Mouse (Mus musculus) activated CD4-positive, CD25-positive, alpha-beta regulatory T cell, adult 4 months (primary cell): ENCODE results near the gene Agpat3. TPM values are rescaled to one million over a fixed set of nuclear protein-coding genes. Genes with fewer than 3 reads are reported as not detected.

Source experiments
- ATAC-seq: one replicate; pipeline ENCODE4 v1.8.0; 2017
- polyA plus RNA-seq, 2 experiments: library from polyadenylated mRNA; unstranded; fragments of 100-300 nt; shearing (Covaris generic); gene quantifications; one replicate each; pipeline ENCODE4 v1.2.1; 2017

Agpat3 gene
- polyA plus RNA-seq, 2 experiments from 2014 or later, result 88.9 to 102 TPM

DNA sequence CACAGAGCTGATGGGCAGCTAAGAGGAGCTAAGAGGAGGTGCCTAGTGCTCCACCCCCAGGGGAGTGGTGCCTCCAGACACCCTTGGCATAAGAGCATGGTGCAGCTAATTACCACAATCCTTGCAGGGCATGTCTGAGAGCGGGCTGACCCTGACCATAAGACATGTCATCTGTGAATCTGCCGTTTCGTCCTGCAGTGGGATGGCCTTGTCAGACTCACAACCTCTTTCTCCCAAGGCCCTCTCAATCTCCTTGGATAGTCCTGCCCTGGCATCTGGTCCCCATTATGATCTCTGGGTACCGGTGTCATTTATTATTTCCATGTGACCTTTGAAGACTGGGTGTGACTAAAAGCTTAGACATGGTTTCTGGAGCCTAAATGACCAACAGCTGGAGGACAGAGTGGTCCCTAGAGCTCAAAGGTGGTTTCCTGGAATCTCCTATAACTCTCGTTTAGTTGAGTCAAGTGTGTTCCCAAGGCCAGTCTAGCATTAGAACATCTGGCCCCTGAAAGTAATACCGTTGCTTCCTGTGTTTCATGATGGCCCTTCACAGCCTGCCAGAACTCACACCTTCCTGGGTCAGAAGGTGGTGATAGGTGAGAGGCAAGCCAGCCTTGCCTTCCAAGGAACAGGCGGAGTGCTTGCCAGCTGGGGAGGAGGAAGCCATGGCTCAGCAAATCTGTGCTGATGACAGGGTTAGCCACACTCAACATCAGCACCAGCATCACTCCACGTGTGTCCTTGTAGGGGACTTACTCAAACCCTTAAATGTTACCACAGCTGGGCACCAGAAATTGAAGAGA is 61.4 kb downstream of the Agpat3 start:
- ATAC-seq, result no peak

DNA sequence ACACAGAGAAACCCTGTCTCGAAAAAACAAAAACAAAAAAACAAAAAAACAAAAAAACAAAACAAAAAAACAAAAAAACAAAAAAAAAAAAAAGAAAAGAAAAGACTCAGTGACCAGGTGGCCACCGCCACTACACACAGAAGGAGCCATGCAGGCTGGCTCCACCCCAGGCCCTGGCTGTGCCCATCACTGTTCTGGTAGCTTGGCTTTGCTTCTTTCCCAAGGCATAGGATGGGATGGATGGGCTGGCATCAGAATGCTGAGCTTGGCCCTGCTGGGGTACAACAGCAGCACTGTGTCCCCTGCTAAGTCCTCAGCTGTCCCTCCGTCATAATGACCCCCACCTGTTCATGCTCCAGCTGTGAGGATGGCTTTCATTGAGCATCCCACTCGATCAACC is 63.4 kb downstream of the Agpat3 start:
- no peak for ATAC-seq

DNA sequence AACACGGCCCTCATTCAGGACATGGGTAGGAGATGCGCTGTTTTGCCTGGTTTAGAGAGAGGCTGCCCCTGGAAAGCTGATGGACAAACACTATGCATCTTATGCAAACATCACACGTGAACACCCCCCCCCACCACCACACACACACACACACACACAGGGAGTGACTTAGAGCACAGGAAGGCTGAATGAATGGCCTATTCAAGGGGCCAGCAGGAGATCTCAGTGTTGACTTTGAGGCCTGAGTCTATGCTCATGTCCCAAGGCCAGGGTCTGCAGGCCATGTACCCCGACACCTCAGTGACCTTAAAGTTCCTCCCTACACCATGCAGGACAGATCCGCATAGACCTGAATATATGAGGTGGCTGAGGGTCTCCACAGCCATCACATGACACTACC is 64.2 kb downstream of the Agpat3 start:
- ATAC-seq, result no peak

DNA sequence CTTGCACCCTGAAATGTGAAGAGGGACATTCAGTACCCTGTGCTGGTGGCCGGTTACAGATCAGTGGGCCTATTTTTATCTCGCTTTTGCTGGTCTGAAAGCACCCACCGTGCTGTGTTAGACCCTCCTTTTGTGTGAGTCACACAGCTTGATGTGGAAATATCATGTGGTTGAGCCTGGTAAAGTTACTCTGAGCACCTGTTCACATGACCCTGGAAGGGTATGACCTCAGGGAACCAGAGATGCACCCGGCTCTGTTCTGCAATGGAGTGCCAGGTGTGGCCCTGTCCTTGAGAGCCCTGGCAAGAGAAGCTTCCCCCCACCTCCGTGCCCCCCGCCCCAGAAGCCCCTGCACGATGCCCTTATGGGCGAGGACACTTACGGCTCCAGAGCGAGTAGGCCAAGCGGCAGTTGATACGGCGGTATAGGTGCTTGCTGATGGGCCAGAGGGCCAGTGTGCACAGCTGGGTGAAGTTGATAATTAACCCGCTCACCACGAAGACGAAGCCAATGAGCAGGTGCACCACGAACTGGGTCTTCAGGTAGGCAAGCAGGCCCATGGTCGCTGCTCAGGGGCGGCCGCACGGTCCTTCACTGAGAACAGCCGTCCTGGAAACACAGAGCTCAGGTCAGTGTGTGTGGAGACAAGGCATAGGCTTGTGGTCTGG is 64.7 kb downstream of the Agpat3 start:
- no peak for ATAC-seq

DNA sequence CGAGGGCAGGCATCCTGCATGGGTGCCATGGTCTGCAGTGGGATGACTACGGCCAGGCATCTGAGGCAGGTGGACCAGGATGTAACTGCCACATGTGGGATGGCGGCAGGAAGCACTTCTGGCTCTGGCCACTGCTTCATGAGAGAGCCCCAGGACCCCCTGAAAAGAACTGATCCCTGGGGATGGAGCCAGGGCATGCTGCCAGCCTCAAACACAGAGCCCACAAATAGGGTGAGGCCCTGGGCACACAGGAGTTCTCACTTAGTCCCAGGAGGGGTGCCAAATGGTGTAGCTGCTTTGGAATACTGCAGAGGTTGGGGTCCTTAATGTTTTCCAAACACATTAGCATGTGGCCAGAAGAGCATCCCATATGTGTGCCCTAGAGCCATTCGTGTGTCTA is 66.3 kb downstream of the Agpat3 start:
- ATAC-seq, result no peak

DNA sequence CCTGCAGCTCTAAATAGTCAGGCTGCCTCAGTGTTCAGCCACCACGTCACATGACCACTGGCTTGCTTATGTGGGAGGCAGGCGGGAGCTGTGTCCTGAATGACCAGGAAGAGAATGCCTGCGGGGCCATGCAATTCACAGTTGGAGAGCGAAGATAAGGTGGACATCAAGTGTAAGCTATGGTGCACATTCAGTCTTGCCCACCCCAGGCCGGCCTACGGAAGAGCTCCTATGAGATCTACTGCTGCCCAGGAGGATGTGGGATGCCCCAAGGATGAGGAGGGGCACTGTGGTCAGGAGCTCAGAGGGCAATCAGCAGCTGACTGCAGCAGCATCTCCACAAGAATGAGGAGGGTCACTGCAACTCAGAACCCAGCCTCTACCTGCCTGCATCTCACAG is 66.9 kb downstream of the Agpat3 start:
- ATAC-seq, result no peak

DNA sequence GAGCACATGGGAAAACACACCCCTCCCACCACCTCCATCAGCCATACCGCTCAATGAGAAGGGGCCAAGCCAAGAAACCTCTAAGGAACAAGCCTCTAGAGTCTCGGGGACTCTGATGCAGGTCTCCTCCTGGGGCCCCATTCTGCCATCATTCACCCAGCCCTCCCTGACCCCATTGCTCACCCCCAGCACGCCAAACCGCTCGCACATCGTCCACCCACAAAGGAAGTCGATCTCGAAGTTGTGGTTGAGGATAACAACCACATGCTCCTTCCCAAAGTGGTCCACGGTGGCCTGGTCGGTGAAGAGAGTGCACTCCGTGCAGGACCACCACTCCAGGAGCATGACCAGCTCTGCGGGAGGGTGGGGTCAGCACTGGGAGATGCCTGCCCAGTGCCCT is 67.5 kb downstream of the Agpat3 start:
- ATAC-seq, result no peak

DNA sequence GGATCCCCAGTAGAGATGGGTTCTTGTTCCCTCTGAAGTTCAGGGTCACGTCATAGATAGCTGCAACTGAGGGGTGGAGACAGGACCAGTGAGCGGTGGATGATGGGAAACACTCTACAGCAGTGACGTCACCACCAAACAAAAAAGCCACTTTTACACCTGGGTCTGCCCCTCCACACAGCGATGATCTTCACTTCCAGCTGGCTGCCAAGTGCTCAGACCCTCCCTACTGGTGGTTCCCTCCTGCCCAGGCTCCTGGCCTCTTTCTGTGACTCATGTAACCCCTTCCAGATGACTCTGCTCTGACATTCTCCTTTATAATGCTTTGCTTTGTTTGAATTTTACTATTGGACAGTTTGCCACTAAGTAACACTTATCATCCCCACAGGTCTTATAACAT is 69.9 kb downstream of the Agpat3 start:
- no peak for ATAC-seq

DNA sequence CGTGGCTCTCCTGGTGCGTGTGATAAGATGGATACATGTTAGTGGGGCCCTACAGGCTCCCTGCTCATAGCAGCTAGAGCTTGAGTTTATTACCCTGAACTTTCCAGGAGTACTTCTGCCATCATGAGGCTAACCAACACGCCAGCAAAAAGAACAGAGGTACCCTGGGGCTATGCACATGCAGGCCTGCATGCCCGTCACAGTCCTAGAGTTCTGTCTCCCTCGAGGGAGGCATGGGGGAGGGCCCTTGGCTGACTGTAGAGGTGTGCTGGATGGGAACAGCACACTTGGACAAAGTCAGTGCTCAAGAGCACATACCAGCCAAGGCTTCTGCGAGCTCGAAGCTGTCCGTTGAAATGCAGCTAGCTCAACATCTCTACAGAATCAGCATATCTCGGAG is 71.8 kb downstream of the Agpat3 start:
- ATAC-seq, result no peak

DNA sequence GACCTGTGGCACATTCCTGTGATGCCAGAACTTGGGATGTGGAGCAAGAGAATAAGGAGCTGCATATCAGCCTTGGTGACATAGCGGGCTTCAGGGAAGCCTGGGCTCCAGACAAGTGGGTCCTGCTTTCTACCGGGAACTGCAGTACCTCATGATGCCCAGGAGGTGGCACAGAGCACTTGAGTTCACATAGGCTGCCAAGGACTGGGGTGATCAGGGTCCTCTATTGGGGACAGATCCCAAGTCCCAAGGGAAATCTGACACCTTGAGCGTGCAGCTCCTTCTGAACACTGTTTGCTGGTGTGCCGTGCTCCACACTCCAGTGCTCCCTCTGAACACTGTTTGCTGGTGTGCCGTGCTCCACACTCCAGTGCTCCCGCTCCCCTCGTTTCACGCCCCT is 73.1 kb downstream of the Agpat3 start:
- ATAC-seq, result peak; percentile 58

DNA sequence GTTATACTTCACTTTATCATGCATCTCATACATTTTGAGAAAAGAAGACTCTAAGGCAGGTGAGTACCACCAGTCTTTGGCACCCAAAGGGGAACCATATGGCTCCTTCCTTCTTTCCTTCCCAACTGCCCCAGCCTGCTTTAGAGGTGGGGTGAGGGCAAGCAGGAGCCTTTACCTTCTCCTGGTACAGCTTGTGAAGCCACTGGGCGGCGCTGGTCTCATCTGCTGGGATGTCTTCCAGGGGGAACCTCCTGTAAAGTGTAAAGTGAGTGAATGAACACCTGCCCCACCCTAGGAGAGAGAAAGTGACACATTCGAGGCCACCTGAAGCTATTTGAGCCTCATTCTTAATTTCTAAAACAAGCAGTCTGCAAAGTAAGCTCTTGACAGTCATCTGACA is 74.5 kb downstream of the Agpat3 start:
- ATAC-seq, result no peak

DNA sequence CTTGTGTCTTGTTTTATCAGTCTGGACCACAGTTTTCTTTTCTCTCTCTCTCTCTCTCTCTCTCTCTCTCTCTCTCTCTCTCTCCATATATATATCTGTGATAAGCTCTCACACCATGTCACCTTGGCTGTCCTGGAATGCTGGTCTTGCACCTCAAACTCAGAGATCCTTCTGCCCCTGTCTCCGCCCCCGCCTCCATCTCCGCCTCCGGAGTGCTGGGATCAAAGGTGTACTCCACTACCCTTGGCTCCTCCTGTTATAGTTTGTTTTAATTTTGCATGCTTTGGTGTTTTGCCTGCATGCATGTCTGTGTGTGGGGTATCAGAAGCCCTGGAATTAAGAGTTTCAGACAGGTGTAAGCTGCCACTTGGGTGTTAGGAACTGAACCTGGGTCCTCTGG is 76.0 kb downstream of the Agpat3 start:
- ATAC-seq, result no peak

DNA sequence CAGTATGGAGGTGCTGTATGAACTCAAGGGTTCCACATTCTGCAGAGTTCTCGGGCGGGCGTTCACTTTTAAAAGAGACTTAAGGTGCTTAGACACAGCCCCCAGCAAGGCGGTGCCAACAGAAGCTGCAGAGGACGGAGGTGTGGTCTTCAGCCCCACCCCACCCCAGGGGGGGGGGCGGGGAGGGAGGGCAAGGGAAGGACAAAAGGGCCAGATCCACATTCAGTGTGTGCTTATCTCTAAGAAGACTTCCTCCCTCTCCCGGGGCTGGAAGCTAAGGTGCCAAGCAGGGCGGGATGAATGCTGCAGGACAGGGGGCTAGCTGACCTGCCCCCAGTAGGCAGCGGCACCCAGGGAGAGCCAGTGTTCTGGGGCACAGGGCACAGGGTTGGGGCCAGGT is 79.4 kb downstream of the Agpat3 start:
- ATAC-seq, result no peak

DNA sequence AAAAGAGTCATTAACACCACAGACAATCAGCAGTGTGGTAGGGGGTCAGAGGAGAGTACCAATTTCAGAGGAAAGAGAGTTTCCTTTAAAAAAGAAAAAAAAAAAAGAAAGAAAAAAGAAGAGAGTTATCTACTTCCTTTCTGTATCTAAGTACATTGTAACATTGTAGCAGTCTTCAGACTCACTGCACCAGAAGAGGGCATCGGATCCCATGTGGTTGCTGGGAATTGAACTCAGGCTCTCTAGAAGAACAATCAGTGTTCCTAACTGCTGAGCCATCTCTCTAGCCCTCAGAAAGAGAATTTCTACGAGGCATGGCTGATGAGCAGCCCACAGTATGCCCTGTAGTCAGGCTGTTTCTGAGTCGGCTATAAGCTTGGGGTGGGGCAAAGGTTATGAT is 86.4 kb downstream of the Agpat3 start:
- no peak for ATAC-seq

DNA sequence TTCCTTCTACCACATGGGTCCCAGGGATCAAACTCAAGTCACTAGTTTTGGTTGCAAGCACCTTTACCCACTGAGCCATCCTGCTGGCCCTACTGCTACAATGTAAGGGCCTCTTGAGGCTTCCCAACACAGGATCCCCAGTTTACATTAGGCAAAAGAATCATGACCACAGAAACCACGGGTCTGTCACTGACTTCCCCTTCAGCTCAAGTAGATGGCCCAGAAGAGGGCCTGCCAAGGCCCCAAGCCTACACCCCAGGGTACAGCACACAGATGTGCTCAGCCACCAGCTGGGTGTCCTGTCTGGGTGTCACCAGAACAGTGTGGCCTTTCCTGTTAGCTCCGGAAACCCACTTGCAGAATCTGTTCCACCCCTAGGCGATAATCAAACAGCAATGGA is 87.6 kb downstream of the Agpat3 start:
- ATAC-seq, result no peak

DNA sequence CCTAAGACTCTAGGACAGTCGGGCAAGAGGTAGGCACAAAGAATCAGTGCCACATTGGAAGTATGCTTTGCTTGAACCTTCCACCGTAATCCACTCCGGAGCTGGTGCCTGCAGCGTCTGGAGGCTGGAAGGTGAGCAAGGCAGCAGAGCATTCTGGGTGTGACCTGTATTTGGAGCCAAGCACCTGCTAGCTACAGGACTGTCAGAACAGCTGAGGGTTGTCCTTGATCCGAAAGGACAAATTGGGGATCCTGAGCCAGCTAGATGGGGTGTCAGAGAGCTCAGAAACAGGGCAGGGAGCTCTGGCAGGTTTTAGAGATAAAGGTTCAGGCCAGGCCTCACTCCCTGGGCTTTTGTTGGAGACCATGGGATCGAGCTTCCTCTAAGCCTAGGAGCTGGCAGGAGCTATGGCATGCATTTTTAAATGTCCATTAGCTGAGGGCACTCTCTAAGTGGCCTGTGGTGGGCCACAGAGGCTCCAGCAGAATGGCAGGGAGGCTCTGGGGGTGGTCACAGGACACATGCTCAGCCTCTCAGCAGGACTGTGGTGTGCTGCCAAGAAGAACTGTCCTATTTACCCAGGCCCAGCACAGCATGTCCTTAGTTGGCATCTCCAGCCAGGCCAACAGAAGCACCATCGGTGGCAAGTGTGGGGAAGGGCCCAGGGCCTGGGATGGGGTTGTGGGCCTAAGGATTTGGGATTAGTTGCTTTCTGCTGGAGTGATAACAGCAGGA is 91.2 kb downstream of the Agpat3 start:
- ATAC-seq, result no peak

DNA sequence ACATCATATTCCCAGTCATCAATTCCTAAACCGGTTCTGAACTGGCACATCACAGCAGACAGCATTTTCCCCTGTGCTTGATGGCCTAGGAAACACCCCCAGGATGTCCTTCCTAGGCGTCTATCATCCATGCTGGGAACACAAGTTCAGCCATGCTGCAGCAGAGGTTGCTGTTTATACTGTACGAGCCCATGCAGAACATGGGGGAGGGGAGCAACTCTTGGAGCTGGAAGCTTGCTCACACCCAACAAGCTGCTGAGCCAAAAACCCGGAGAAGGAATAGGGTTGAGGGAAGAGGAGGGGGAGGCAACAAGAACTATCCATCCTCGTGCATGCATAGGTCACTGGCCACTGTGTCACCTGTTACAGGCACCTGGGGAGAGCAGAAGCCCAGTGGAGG is 92.0 kb downstream of the Agpat3 start:
- ATAC-seq, result no peak

DNA sequence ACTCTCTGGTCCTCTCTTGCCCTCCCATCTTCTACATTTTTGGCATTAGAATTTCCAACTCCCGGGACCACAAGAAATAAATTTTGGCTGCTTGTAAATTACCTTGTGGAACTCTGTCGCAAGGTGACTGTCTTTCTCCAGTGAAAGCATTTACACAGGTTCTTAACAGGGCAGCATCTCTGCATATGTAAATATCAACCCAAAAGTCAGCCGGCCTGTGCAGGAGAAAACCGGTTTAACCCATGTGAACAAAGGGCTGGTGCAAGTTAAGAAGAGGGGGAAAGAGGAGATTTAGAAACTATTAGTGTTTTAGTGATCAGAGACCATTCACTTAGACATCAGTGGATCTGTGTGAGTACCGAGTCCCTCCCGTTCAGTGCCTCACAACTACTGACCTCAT is 92.6 kb downstream of the Agpat3 start:
- no peak for ATAC-seq

DNA sequence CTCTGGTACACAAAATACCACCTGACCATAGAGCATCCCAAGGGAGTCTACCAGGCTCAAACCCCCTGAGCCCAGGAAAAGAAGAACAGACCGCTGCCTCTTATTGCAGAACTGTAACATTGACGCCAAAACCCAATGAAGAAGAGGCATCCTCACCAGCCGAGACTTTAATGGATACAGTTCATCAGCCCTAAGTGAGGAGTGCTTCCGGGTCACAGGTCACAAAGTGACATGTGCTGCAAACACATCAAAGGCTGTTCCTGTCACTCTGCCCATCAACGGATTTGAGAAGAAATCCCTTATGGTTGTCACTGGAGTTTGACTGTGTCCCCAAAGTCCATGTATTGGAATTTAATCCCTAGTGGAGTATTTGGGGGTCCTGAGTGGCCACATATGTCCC is 93.1 kb downstream of the Agpat3 start:
- no peak for ATAC-seq

DNA sequence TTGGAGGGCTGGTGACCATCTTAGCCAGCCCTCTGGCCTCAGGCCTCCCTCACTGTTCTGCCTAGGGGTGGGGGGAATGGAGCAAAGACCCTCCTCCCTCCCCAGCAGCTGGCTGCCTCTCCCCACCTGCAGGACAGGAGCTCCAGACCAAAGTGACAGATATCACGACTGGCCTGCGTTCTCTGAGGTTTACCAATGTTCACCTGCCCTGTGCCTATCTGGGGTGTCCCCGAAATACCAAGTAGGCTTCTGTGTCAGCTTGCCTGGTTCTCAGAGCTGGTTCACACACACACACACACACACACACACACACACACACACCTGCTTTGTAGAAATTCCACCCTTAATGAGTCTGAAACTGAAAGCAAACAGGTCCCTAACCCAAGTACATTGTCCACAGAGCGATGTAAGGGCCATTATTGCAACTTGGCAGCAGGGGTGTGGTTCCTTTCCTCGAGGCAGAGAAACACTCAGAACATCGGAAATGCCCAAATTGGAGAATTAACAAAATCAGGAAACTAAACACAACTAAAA is 94.1 kb downstream of the Agpat3 start:
- ATAC-seq, result no peak

DNA sequence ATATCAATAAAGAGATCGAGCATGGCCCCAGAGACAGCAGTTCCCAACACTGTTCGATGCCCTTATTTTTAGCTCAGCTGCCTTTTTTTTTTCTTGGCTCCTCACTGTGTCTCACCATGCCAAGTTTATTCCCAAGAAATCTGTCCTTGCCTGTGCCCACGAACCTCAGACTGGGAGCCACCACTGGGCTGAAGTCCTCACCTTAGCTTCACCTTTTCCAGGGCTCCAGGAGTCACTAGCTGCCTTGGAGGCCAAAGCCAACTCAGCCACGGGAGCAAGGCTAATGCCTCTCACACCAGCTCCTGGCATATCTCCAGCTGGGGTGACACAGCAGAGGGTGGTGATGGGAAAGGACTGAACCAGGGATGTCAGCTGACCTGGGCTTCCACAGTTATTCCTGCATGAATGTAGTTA is 96.6 kb downstream of the Agpat3 start:
- ATAC-seq, result no peak

DNA sequence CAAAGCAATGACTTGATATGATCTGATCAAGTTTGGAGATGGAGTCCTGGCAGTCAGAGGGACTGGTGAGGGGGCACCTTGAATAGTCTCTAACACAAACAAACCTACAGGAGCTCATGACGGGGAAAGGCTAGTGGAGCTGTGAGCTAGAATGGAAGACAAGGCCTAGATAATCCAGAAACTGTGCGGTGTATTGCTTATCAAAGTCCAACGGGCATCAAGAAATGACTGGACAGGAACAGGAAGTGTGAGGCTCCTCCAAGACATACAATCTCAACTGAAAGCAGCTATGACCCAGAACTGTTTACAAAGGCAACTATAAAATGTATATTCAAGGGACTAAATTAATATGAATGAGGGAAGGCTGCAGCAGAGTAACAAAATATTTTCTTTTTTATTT is 105.1 kb downstream of the Agpat3 start:
- ATAC-seq, result no peak

DNA sequence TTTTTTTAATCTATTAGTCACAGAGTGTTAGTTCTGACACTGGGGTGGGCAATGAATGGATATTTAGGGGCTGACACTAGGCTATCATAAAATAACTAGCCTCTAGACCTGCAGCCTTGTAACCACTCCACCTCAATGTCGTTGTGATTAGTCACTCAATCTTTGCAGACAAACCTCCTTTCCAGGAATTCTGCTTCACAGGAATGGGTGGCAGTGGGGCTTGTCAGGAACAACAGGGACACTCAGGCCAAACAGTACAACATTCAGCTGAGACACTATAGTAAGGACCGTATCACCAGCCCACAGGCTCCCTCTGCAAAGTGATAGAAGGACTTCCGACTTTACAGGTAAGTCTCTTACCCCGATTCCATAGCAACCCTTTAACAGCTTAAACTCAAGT is 105.6 kb downstream of the Agpat3 start:
- ATAC-seq, result no peak

DNA sequence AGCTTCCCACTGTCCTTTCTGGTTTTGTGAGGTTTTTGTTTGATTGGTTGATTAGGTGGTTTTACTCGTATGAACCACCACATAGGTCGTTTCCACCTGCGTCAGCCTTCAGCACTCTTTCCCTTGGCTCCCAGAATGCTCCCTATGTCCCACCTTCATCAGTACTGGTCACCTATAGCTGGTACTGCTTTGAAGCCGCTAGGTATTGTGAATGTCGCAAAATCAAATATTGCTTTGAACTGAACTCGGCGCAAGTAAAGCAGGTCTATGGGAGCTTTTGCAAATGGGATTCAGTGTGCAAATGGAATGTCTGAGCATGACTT is 107.1 kb downstream of the Agpat3 start:
- no peak for ATAC-seq
